Mouse (Mus musculus): ENCODE data around the gene Slc17a3.

- TF ChIP-seq CTCF (IDR thresholded peaks at IDR 0.05; ENCODE audit: borderline replicate concordance, extremely low read depth, insufficient read depth, insufficient read length) (no peak), POLR2A (IDR thresholded peaks at IDR 0.05; ENCODE audit: borderline replicate concordance, extremely low read depth, insufficient read depth, insufficient read length, poor library complexity, severe bottlenecking) (no peak)
Measured at GRCm38 (mm10) chr13:23887026-23887725, 47.9 kb downstream of the Slc17a3 start.

Measured in brain, embryonic 14.5 days (tissue).